Mouse (Mus musculus) layer of hippocampus, adult 2 months (tissue): ENCODE measurements around the gene Arhgap5. TPM values are rescaled to one million over a fixed set of nuclear protein-coding genes. Genes with fewer than 3 reads are reported as not detected.

Source experiments
- DNase-seq, 2 experiments: peaks; one replicate each; pipeline ENCODE4 v3.0.0; 2022; ENCODE audit warnings: low spot score in 2 of 2
- H3K27ac ChIP-seq: fragments of 200-600 bp; 2 replicates; pipeline ENCODE4 v1.8.1; 2022
- H3K4me3 ChIP-seq: fragments of 200-600 bp; 2 replicates; pipeline ENCODE4 v1.8.1; 2022; ENCODE audit warnings: mild to moderate bottlenecking
- CTCF ChIP-seq: fragments of 200-600 bp; conservative IDR thresholded peaks from 2 replicates; pipeline ENCODE4 v1.8.1; 2022; ENCODE audit warnings: antibody characterized with exemption, mild to moderate bottlenecking, moderate library complexity
- total RNA-seq, 2 experiments: library from RNA; stranded (reverse); gene quantifications; 2 replicates each; pipeline ENCODE4 v1.2.3; 2021

Gene Arhgap5
- total RNA-seq, 2 experiments from 2014 or later: 127 to 140 TPM

- H3K27ac ChIP-seq: peak overlapping the region; percentile 69
- no peak for TF ChIP-seq CTCF
- peak in 1 of 2 experiments; percentile 32 for DNase-seq
Observed at GRCm38 (mm10) chr12:52493281-52493681, 10.5 kb upstream of the Arhgap5 start.

GRCm38 (mm10) chr12:52497209-52497608, 6.6 kb upstream of the Arhgap5 start:
- no peak for DNase-seq
- no peak overlapping the region for H3K27ac ChIP-seq
- no peak overlapping the region for H3K4me3 ChIP-seq
- TF ChIP-seq CTCF: no peak

More at GRCm38 (mm10) chr12:52493281-52493681, 10.5 kb upstream of the Arhgap5 start:
- H3K4me3 ChIP-seq: no peak overlapping the region

GRCm38 (mm10) chr12:52500915-52501833, 2.6 kb upstream of the Arhgap5 start:
- peak; percentile 81 for TF ChIP-seq CTCF
- H3K27ac ChIP-seq: 0 out of 2 replicates have a peak overlapping the region, but pooled peaks have one; percentile 99

GRCm38 (mm10) chr12:52502161-52502560, 1.6 kb upstream of the Arhgap5 start:
- DNase-seq: no peak
- Histone ChIP-seq H3K4me3 (no peak overlapping the region), H3K27ac (peak overlapping the region; percentile 99)
- TF ChIP-seq CTCF: no peak

More at GRCm38 (mm10) chr12:52500915-52501833, 2.6 kb upstream of the Arhgap5 start:
- H3K4me3 ChIP-seq: no peak overlapping the region
- DNase-seq: peak in 1 of 2 experiments; percentile 36

GRCm38 (mm10) chr12:52503131-52503455, 679 bp upstream of the Arhgap5 start:
- no peak for TF ChIP-seq CTCF
- Histone ChIP-seq H3K27ac (peak overlapping the region; percentile 99), H3K4me3 (peak overlapping the region; percentile 74)
- DNase-seq: no peak

GRCm38 (mm10) chr12:52504331-52505181, 784 bp downstream of the Arhgap5 start:
- peak; percentile 20 to 27 for DNase-seq
- H3K27ac ChIP-seq: peak overlapping the region; percentile 99
- TF ChIP-seq CTCF: no peak
- peak overlapping the region; percentile 94 for H3K4me3 ChIP-seq

- H3K4me3 ChIP-seq: no peak overlapping the region
- DNase-seq: no peak
- H3K27ac ChIP-seq: no peak overlapping the region
- no peak for TF ChIP-seq CTCF
Observed at GRCm38 (mm10) chr12:52524699-52525098, 20.9 kb downstream of the Arhgap5 start.

- no peak overlapping the region for H3K4me3 ChIP-seq
- no peak overlapping the region for H3K27ac ChIP-seq
- TF ChIP-seq CTCF: no peak
- DNase-seq: no peak
Observed at GRCm38 (mm10) chr12:52525486-52525885, 21.7 kb downstream of the Arhgap5 start.

- Histone ChIP-seq H3K4me3 (no peak overlapping the region), H3K27ac (no peak overlapping the region)
- no peak for DNase-seq
- TF ChIP-seq CTCF: no peak
Observed at GRCm38 (mm10) chr12:52529740-52530139, 26.0 kb downstream of the Arhgap5 start.

- Histone ChIP-seq H3K4me3 (no peak overlapping the region), H3K27ac (no peak overlapping the region)
- no peak for TF ChIP-seq CTCF
- DNase-seq: no peak
Observed at GRCm38 (mm10) chr12:52541294-52541693, 37.5 kb downstream of the Arhgap5 start.

GRCm38 (mm10) chr12:52544532-52544931, 40.8 kb downstream of the Arhgap5 start:
- H3K4me3 ChIP-seq: no peak overlapping the region
- TF ChIP-seq CTCF: no peak
- DNase-seq: no peak
- no peak overlapping the region for H3K27ac ChIP-seq

GRCm38 (mm10) chr12:52552085-52552484, 48.3 kb downstream of the Arhgap5 start:
- H3K27ac ChIP-seq: no peak overlapping the region
- DNase-seq: no peak
- no peak for TF ChIP-seq CTCF
- H3K4me3 ChIP-seq: no peak overlapping the region
